Mouse (Mus musculus): ENCODE measurements around the gene Lrp2bp.

- TF ChIP-seq POLR2A (IDR thresholded peaks at IDR 0.05; ENCODE audit: control insufficient read depth, extremely low read depth, insufficient read depth, low read length, poor library complexity) (no peak), CTCF (IDR thresholded peaks at IDR 0.05; ENCODE audit: borderline replicate concordance, control insufficient read depth, extremely low read depth, insufficient read depth, low read length, poor library complexity) (no peak)
Measured at GRCm38 (mm10) chr8:46007050-46007672, 8.1 kb downstream of the Lrp2bp start.
